Mouse (Mus musculus): Measurements from ENCODE around the gene Olfr316.

The Olfr316 gene

GRCm38 (mm10) chr11:58804393-58804792 is 51.9 kb downstream of the Olfr316 start:
- no peak for DNase-seq (ENCODE audit: low read depth, low spot score)

Measured in c-Kit-negative CD71-positive TER-119-positive erythroid progenitor cells, embryonic 14.5 days (primary cell).